Mouse (Mus musculus) adrenal gland (tissue): ENCODE data around the gene Rad51b.

Source experiments
- intact Hi-C: fragments of 180-260 bp; cut with DNase I; formaldehyde crosslinking; loops from one replicate; pipeline ENCODE4 v1.15.1; 2025

Gene Rad51b

DNA sequence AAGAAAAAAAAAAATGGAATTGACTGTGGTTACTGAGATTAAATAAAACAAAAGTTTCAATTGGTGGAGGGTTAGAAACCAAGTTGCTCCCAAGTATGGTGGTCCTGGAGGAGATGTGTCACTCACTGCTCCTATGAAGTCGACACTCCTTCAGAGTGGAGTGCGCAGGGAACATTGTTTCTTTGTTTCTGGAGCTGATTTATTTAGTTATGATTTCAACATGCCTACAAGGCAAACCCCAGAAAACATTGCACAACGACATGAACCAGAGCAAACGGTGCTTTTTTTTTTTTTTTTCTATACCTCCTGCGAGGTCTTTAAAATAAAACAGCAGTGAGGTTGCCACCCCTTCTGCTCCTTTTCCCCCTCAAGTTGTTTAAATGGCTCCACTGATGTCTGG lies 75.6 kb downstream of the Rad51b start:
- intact Hi-C loops = no loop called here

DNA sequence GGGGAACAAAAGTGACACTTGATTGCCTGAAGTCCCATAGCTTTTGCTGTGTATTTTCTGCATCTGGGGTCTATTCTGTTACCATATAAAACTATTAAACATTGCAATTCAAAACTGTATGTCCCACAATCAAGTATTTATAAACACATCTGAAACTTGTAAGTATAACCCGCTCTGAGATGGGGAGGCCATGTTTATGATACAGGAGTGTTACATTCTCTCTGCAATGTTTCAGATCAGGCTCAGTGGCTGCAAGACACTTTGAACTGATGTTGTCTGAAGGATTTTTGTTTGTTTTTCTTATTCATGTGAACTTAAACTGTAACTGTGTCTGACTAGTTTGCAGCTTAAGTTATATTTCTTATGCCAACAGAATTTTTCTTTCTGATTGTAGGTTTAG lies 80.3 kb downstream of the Rad51b start:
- intact Hi-C loops = no loop called here

DNA sequence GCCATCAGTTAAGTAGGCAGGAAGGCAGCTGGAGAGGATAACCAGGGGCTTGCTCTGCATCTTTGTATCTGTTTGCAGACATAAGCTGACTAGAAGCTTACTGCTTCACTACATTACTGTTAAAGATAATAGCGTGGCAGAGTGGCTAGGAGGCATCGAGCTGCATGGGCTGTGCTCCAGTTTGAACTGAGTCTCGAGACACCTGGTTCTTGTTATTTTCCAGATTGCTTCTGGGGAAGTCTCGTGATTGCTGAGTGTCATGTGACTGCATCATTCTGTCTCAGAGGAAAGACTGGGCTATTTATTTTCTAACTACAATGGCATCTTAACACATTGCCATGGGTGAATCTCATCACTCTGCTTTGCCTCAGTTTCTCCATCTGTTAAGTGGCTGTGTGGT lies 80.8 kb downstream of the Rad51b start:
- intact Hi-C loops = no loop called here

DNA sequence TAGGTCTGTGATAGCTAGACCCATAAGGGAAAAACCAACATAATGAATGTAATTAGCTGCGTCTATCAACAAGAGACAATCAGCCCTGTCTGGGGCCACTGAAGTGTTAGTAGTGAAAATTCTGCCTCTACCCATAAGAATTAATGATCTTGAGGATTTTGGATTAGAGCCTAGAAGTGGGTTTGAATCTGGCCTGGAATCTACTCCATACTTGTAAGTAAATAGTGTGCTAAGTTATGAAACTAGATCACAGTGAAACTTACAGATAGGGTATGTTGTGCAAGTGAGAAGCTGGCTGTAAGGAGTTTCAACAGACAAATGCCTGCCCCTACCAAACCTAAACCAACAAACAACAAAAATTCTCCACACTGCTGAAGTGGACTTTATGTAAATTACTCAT lies 83.1 kb downstream of the Rad51b start:
- intact Hi-C loops = no loop called here

DNA sequence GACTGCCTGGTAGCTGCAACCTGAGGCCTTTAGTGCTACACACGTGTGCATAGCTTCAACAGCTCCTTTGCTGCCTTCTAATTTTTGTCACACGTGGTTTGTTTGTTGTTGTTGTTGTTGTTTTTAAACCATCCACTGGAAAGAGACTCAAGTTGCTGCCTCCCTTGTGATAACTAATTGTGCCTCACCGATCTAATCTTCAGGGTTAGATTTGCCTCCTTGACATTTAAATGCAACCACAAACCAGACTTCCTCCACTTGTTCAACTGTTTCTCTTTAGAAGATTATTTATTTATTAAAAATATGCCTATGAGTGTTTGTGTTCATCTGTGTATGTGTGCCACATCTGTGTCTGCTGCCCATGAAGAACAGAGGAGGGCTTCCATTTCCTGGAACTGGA lies 84.4 kb downstream of the Rad51b start:
- intact Hi-C loops = no loop called here

DNA sequence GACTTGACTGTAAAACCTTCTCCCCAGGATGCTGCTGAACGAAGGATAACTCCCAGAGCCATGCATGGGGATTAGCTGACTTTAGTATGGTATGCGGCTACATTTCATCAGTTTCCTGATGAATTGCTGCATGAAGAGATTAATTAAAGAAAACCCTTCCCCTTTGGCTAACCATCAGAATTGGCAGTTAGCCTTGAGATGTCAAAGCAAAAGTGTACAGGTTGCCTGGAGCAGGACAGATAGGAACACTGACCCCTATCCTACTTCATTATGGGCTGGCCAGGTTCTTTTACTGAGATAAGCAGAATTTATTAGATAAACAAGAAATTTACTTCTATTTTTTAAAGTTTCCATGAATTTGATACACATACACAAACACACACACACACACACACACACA lies 85.3 kb downstream of the Rad51b start:
- intact Hi-C loops = no loop called here

DNA sequence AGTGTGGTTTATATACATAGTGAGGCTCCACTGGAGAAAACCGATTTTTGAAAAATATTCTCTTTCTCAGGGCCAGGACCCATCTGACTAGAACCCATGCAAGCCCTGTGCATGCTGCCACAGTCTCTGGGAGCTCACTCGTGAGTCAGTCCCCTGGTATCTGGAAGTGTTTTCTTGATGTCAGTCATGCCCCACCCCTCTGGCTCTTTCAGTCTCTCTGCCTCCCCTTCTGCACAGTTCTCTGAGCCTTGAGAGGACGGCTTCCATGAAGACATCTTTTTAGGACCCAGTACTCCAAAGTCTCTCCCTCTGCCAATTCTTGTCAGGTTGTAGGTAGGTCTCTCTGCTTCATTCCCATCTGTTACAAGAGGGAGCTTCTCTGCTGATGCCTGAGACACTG lies 86.5 kb downstream of the Rad51b start:
- intact Hi-C loops = no loop called here

DNA sequence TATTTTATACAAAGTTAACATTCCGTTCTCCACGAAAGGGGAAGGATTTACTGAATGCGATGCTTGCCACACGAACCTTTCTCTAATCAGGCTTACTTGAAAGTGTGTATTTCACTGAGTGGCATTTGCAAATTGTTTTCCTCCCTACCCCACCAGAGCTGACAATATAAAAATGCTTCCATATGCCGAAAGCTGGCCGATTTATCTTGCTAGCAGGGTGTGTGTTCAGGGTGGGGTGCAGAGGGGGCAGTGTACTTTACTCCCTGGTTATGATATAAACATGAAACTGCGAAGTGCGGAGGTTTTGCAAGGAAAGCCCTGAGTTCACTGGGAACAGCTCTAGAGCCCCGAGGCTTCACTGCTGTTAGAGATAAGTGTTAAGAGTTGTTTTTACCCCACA lies 87.7 kb downstream of the Rad51b start:
- intact Hi-C loops = no loop called here

DNA sequence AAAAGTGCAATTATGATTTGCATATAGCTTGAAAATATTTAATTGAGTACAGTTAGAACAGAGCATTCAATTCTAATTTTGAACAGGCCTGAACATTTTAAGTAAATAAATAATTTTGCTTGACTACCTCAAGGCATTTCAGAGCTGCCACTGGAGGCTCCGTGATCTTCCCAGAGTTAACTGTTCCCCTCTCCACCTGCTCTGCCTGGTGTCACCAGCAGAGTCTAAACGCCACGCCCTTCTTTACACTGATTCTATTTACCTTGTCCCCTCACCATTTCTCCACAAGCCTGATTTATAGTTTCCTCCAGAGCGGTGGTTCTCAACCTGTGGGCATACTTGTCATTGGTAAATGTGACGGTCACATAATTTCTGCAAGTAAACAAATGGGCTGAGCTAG lies 88.1 kb downstream of the Rad51b start:
- intact Hi-C loops = no loop called here

DNA sequence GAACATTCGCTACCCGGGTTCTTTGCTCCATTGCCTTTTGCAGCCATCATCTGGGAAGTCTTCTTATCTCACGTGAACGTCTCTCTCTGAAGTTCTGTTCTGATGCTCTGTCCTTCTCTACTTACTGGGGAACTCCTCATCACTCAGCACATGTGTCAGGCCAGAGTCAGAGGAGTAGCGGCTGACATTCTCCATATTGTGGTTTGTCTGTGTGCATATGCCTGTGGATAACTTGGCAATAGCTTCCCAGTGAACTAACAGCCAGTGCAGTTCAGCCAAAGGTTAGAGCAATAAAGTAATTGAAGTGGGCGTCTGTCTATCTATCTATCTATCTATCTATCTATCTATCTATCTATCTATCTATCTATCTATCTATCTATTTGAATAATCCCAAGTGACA lies 90.8 kb downstream of the Rad51b start:
- intact Hi-C loops = no loop called here

DNA sequence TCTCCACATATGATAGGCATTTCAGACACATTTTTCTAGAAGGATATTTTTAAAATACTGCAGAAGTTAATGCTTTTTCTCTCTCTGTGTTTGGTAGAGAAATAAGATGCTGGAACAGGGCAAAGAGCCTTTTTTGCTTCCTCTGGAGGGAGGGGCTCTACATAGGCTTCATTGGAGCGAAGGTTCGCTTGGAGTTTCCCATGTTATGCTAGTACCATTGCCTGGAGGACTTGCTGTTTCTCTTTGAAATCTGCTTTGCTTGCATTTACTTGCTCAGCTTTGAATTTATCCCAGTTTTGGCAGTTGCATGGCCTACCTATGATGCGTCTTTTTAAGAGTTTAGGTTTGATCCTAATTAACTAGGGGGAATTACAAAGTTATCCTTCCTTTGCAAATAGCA lies 92.2 kb downstream of the Rad51b start:
- intact Hi-C loops = no loop called here

DNA sequence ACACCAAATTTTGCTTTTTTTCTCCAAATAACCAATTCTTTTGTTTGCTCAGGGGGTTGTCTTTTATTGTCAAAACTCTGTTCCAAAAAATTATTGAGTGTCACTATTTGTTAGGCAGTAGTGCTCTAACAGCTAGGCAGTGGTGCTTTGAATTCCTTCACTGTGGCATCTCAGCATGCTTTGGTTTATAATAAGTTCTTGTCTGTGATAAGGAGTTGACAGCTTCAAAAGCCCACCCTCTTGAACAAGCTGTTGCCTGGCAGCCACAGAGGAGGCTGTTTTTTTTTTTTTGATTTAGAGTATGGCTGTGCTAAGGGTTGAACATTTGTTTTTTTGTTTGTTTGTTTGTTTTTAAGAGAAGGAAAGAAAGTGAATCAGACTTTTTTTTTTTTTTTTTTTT lies 92.9 kb downstream of the Rad51b start:
- intact Hi-C loops = no loop called here

DNA sequence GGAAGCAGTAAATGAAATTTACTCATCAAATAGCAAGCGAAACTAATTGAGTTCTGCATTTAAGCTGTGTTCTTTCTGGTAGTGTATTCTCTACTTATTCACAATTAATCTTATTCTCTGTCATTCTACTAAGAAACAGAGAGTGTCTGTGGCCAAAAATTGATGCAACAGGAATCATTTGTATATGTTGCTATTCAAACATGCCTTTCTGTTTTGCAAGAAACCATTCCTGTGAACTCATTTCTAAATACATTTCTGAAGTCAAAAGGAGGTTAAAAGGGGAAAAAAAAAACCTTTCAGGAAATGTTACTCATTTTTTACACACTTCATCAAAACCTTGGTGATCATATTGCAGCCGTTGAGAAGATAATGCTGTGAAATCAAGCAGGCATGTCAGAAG lies 96.6 kb downstream of the Rad51b start:
- intact Hi-C loops = no loop called here

DNA sequence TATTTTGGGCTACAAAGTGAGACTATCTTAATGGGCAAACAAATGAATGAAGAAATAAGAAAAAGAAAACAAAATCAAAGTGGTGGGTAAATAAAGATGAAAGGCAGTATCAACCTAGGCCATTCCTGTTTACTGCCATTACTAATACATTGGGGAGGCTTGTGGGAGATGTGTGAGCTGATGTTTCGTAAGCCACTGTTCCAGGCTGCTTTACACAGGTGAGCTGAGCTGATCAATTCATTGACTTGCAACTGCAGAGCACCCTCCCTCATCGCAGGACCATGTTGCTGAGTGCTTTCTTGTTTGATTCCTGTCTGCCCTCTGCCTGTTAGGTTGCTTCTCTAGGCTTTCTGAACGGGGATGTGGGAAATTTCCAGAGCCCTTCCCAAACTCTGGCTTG lies 106.9 kb downstream of the Rad51b start:
- intact Hi-C loops = no loop called here

DNA sequence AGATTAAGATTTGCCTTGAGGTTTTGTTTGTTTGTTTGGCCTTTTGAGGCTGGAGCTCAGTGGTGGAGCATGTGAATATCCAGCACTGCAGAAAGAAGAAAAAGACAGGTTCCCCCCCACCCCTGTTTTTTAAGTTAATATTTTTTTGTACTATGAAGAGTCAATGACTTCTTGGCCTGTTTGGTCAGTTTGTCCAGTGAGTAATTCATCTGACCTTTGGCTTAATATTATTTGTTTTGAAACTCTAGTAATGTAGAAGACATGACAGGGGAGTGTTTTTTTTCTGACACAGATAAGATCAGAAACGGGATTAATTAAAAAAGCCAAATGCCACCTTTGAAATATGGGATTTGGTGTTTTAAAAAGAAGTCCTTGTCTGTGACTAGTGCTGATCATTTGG lies 107.4 kb downstream of the Rad51b start:
- intact Hi-C loops = no loop called here

DNA sequence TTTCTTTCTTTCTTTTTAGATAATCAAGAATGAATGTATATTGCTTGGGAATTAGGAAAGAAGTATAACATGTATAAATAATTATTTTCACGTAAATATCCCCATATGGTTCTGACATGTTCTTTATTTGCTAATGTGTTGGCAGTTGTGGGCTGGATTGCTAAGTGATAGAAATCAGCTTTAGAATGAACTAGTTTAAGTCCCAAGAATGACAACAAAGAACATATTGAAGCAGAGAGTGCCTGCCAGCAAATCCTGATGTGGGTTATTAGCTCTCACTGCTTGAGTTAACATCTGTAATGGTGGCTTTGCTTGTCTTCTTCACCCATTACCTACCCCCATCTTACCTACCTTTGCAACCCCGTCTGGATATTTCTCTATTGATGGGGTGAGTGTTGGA lies 111.6 kb downstream of the Rad51b start:
- intact Hi-C loops = no loop called here

DNA sequence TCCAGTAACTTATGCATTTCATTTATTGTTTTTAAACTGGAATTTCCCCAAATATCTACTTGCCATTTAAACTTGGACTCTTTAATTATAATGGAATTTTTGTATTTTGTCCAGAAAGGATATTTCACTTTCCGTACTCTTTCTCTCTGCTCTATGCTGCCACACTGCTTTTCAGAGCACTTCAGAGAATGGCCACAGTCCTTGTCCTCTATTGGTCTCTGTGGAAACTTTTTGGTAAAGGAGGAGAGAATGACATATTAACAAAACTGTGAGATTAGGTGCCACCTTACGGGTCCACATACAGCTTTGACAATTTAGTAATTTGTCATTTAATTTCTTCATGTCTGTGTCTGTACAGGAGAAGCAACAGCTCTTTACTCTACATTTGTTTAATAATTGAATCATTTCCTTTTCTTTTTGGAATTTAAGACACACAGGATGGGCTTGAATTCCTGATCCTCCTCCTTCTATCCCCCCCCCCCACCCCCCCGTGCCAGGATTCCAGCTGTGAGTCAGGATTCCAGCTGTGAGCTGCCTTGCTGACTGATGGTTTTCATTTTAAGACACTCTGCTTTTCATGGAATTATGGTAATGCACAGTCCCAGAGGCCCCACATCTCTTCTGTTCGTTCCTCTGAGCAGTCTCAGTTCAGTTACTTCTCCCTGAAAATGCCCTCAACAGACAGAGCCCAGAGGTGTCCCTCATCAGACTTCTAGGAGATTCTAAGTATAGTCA lies 112.2 kb downstream of the Rad51b start:
- intact Hi-C loops = no loop called here

DNA sequence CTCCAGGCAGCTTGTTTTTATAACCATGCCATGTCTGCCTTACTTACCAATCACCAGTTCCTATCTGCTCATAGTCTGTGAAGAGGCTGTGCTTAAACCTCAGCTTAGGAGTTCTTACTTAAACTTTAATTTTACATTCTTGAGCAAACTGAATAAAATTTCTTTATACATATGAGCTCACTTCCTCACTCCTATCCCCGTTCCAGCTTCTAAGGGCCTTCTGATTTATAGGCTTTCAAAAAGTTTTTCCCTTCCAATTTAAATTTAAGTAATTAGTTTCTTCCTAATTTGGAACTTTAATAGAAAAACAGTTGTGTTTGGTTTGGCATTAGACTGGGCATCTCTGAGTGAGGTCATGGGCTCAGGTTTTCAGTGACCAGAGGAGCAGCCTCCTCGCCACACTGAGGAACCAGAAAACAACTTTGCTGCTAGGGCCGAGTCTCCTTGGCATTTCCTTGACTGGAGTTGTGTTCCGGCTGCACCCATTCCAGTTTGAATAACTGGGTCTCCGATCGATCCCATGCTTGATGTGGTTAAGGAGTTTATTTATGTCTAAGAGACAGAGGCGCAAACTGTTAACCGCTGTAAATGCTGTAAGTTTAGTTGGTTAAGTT lies 115.9 kb downstream of the Rad51b start:
- intact Hi-C loops = no loop called here

DNA sequence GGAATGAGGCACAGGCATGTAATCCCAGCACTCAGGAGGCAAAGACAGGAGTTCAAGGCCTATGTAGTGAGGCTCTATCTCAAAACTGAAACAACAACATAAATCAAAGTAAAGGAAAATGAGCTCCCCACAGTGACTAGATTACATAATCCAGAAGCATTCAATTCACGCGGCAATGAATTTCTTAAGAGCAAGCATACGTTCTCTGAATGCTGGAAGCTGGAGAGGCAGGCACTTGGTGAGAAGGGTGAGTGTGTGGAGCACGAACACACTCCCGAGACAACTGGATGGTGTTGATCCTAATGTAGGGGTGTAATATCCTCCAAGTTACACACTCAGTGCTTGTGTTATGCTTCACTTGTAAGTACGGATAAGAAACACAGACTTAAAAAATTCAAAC lies 120.3 kb downstream of the Rad51b start:
- intact Hi-C loops = no loop called here

DNA sequence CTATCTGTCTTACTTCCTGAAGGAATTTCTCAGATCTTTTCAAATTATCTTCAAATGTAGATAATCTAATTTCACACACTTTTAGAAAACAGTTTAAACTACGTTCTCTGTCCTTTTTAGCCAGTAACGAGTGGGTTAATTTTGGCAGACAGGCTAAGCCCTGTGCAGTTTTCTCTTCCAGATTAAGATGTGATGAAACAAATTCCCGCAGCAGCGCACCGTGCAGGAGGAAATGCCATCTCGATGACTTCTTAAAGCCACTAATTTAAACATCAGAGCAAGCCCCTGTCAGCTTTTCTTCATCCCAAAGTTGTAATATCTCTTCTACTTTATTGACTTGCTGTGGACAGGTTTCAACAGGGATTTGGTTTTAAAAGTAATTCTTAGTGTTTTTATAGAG lies 123.5 kb downstream of the Rad51b start:
- intact Hi-C loops = no loop called here

DNA sequence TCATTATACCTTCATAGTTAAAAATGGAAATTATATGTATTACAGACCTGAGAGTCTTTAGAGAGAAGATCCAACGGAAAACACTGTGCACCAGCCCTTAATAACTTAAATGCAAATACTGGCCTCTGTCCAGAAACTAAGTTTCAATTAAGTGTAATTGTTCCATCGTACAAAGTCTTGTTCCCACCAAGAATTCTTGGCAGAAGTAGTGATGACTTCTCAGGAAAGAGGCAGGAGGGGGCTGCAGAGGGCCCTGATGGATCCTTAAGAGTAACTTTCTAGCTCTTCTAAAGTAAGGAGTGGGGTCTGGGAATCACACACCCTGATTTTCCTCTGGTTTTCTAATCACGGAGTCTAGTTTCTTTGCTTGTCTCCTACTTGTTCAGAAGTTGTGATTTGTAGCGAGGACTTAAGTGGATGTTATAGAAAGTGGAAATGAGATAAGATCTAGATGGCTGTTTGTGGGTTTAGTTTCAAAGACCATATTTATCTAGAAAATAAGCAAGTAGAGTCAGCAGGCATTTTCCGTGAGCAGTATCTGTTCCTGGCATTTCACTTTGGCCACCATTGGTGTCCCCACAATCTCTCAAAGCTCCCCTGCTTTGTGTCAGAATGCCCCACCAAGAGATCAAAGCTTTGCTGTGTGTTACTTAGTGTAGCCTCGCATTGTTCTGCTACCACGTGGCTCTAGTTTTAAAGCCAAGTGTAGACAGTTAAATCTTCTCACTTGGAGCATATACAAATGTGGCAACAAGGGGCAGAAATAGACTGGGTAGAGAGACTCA lies 132.6 kb downstream of the Rad51b start:
- intact Hi-C loops = no loop called here

DNA sequence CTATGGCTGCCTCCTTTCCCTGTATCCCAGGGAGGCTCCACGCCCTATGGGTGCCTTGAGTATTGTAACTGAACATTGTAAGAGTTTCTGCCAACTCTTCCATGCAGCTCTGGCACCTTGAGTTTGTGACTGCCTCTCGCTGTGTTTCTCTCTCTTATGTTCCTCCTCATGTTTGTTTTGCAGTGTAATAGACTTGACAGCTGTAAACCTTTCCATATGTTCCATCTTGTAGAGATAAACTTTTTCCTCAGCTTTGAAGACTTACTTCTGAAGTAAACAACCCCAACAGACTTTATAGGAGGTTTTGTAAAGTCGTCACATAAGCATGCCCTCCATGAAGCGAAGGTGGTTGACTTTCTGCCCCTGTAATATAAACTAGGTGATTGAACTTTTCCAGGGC lies 134.1 kb downstream of the Rad51b start:
- intact Hi-C loops = no loop called here
